13 mouse cellular contexts compared by ENCODE assay signal in genomic region chr3:28599476-28599875, GRCm38 (mm10).
"Had no signal": no experiment of that assay in that cellular context is flagged by ENCODE, and none has a peak within 500 bp of the region (broad histone marks: within the 10 kb centered on the region; RNA-seq: fewer than 3 reads in every experiment).

No protein-coding gene starts in this region.

- H3K4me2 ChIP-seq: liver, embryonic 11.5 days; liver, embryonic 15.5 days; midbrain, embryonic 11.5 days; neural tube, embryonic 12.5 days had no signal

- H3K9ac ChIP-seq: liver, embryonic 15.5 days; neural tube, embryonic 12.5 days had no signal

- H3K27me3 ChIP-seq: liver, embryonic 15.5 days; megakaryocyte, embryonic 14.5 days; neural tube, embryonic 12.5 days had no signal

- H3K9me3 ChIP-seq: limb, embryonic 10.5 days; liver, embryonic 15.5 days; megakaryocyte, embryonic 14.5 days; neural tube, embryonic 12.5 days had no signal

- DNase-seq: kidney, postnatal 25 days; lung, adult 2 months; lung, postnatal 10 days; thymus, postnatal 4 days had no signal

- H3K36me3 ChIP-seq: limb, embryonic 10.5 days; liver, embryonic 15.5 days had no signal

- H3K4me1 ChIP-seq: limb, embryonic 10.5 days; liver, embryonic 15.5 days; megakaryocyte, embryonic 14.5 days; neural tube, embryonic 12.5 days had no signal

- H3K4me3 ChIP-seq: left cerebral cortex, adult 2 months; limb, embryonic 10.5 days; liver, embryonic 15.5 days; megakaryocyte, embryonic 14.5 days; neural tube, embryonic 12.5 days had no signal

- H3K27ac ChIP-seq: left cerebral cortex, adult 2 months; limb, embryonic 10.5 days; liver, embryonic 15.5 days; macrophage; neural tube, embryonic 12.5 days; stomach, postnatal 0 days had no signal
